In the genomic region with DNA sequence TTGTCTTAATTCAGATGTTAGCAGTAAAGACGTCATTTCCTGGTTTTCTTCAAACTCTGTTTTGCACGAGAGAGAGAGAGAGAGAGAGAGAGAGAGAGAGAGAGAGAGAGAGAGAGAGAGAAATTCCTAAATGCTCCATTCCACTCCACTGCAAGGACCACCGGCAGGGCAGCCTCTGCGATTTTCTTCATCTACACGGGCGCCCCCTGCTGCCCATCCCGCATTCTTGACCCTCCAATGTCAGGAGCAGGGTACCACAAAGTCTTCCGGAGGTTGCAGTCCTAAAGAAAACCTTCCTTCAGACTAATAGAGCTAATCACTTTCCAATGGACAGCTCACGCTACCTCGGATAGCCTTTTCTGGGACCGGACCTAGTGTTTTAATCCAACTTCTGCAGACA, we compare ENCODE assay signal across 8 mouse cellular contexts. TPM values are rescaled to one million over a fixed set of nuclear protein-coding genes. Genes with fewer than 3 reads are reported as not detected.
DNase-seq lines count a peak whose midpoint lies in the region; ATAC-seq and TF ChIP-seq lines count a peak whose summit lies in the region.

No protein-coding gene starts in this region.

- H3K9me3 ChIP-seq in CH12.LX (replicated peaks; ENCODE audit: low read length) = no peaks in the 10 kb centered on the region
- no peaks in the 10 kb centered on the region for H3K9me3 ChIP-seq in forebrain, embryonic 16.5 days (ENCODE audit: control insufficient read depth, low read length)
- no peaks in the 10 kb centered on the region for H3K9me3 ChIP-seq in lung, embryonic 16.5 days (ENCODE audit: control insufficient read depth, low read length)

- H3K9ac ChIP-seq in CH12.LX (ENCODE audit: insufficient read depth, low read depth) = 0 out of 2 replicates have a peak overlapping the region, but pooled peaks have one; percentile 34
- peak overlapping the region; percentile 47 for H3K9ac ChIP-seq in forebrain, embryonic 16.5 days (replicated peaks; ENCODE audit: low read depth, low read length)
- H3K9ac ChIP-seq in lung, embryonic 16.5 days (ENCODE audit: low read length) = peak overlapping the region; percentile 84

- no peaks in the 10 kb centered on the region for H3K36me3 ChIP-seq in CH12.LX (replicated peaks in 1 of 2; ENCODE audit: control insufficient read depth in 1 of 2, insufficient read depth in 1 of 2, low read length in 1 of 2)
- H3K36me3 ChIP-seq in forebrain, embryonic 16.5 days (ENCODE audit: control insufficient read depth, insufficient read depth) = no peaks in the 10 kb centered on the region
- H3K36me3 ChIP-seq in lung, embryonic 16.5 days (ENCODE audit: control insufficient read depth, insufficient read depth, low read length) = no peaks in the 10 kb centered on the region

- H3K4me1 ChIP-seq in CH12.LX (ENCODE audit: control insufficient read depth in 1 of 2, insufficient read depth in 2 of 2) = peaks cover 0 to 5% of the 10 kb centered on the region in 2 experiments; a peak in 2 of 4 replicates
- H3K4me1 ChIP-seq in forebrain, embryonic 16.5 days (replicated peaks; ENCODE audit: control insufficient read depth, insufficient read depth, low read length) = peaks cover 9% of the 10 kb centered on the region
- H3K4me1 ChIP-seq in lung, embryonic 16.5 days (replicated peaks; ENCODE audit: control insufficient read depth, insufficient read depth, low read length) = peaks cover 6% of the 10 kb centered on the region

- in situ Hi-C loops in CH12.LX (cut with MboI; ENCODE audit: low pct_ligation_motif_present, low pct_unique_long_range_greater_than_20kb, low sequenced_read_pairs) = loop anchor here (10.0 kb wide), 1 partner anchor 180 kb away; no protein-coding TSS in a partner anchor

- TF ChIP-seq POLR2A in CH12.LX (IDR thresholded peaks at IDR 0.05; ENCODE audit: low read depth, low read length) = no peak

- H3K27me3 ChIP-seq in CH12.LX (replicated peaks) = peaks cover 2% of the 10 kb centered on the region
- H3K27me3 ChIP-seq in forebrain, embryonic 16.5 days (replicated peaks; ENCODE audit: control insufficient read depth, insufficient read depth, low read length) = 0 out of 2 replicates have a peak, but pooled peaks cover 3% of the 10 kb centered on the region
- H3K27me3 ChIP-seq in lung, embryonic 16.5 days (ENCODE audit: control insufficient read depth, insufficient read depth, low read depth, low read length) = no peaks in the 10 kb centered on the region

- intact Hi-C loops in heart, postnatal 36 days (cut with DNase I) = loop anchor here (1.0 to 10.0 kb wide), 4 partner anchors 80 to 532 kb away; no protein-coding TSS in a partner anchor

- TF ChIP-seq RAD21 in CH12.LX (IDR thresholded peaks at IDR 0.05; ENCODE audit: low read depth, low read length) = peak; percentile 78

- peak in 1 of 2 experiments; percentile 83; a peak in 3 of 4 replicates for TF ChIP-seq CTCF in CH12.LX (conservative IDR thresholded peaks at IDR 0.05 in 1 of 2, IDR thresholded peaks at IDR 0.05 in 1 of 2; ENCODE audit: low read depth in 2 of 2, low read length in 2 of 2)
- TF ChIP-seq CTCF in layer of hippocampus, adult 2 months (conservative IDR thresholded peaks at IDR 0.05) = peak; percentile 82

- H3K27ac ChIP-seq in CH12.LX (ENCODE audit: insufficient read depth, low read depth) = no peak overlapping the region
- no peak overlapping the region for H3K27ac ChIP-seq in forebrain, embryonic 16.5 days (ENCODE audit: low read length)
- H3K27ac ChIP-seq in layer of hippocampus, adult 2 months = no peak overlapping the region
- H3K27ac ChIP-seq in lung, embryonic 16.5 days (ENCODE audit: low read length) = peak overlapping the region; percentile 89; the same call in 1 of the 2 replicates

- H3K4me2 ChIP-seq in CH12.LX (ENCODE audit: insufficient read depth, low read depth, poor library complexity, severe bottlenecking) = peak overlapping the region; percentile 86
- peak overlapping the region; percentile 99 for H3K4me2 ChIP-seq in forebrain, embryonic 16.5 days (ENCODE audit: low read length)
- H3K4me2 ChIP-seq in lung, embryonic 16.5 days (ENCODE audit: low read depth, low read length) = peak overlapping the region; percentile 94

- dilution Hi-C loops in CH12.LX (cut with MboI; ENCODE audit: extremely low pct_ligation_motif_present, extremely low pct_unique_long_range_greater_than_20kb, low sequenced_read_pairs) = no loop called here

- peak overlapping the region; percentile 28 to 70 (median 57) for H3K4me3 ChIP-seq in CH12.LX (replicated peaks in 1 of 3; ENCODE audit: low read depth in 2 of 3, low read length in 2 of 3, poor library complexity in 1 of 3)
- H3K4me3 ChIP-seq in forebrain, embryonic 16.5 days (replicated peaks; ENCODE audit: low read length) = peak overlapping the region; percentile 74
- peak overlapping the region; percentile 65 for H3K4me3 ChIP-seq in layer of hippocampus, adult 2 months
- H3K4me3 ChIP-seq in lung, embryonic 16.5 days (ENCODE audit: low read length) = peak overlapping the region; percentile 73

- H3K79me2 ChIP-seq in CH12.LX (replicated peaks; ENCODE audit: control insufficient read depth, extremely low read depth, insufficient read depth, poor library complexity, severe bottlenecking) = no peaks in the 10 kb centered on the region

- no peak for TF ChIP-seq EP300 in CH12.LX (IDR thresholded peaks at IDR 0.05; ENCODE audit: low read length)

- WGBS in forebrain, embryonic 16.5 days = 0% methylated on average over 11 of the region's 11 CpGs
- WGBS in lung, embryonic 16.5 days = under 1% methylated on average over 11 of the region's 11 CpGs

- DNase-seq in CH12.LX (ENCODE audit: extremely low read depth) = peak; percentile 60
- peak; percentile 64 for DNase-seq in brain, adult 2 months (ENCODE audit: low read depth, low spot score)
- DNase-seq in heart, postnatal 36 days = peak; percentile 79 to 85
- peak; percentile 61 to 79 for DNase-seq in layer of hippocampus, adult 2 months (ENCODE audit: low spot score in 2 of 2)
- peak; percentile 80 for DNase-seq in ovary, postnatal 36 days (ENCODE audit: low spot score)
- DNase-seq in thymus, postnatal 25 days = peak; percentile 60

- ATAC-seq in forebrain, embryonic 16.5 days = peak; percentile 85
- peak; percentile 87 for ATAC-seq in lung, embryonic 16.5 days (ENCODE audit: low read depth)

TF ChIP-seq in CH12.LX, 34 proteins besides CTCF, POLR2A, EP300 and RAD21:
- TF ChIP-seq SMC3 (IDR thresholded peaks at IDR 0.05; ENCODE audit: low read depth, low read length) (peak; percentile 87), ZC3H11A (IDR thresholded peaks at IDR 0.05; ENCODE audit: low read depth, low read length) (peak; percentile 35; the same call in 1 of the 2 replicates), JUN (IDR thresholded peaks at IDR 0.05; ENCODE audit: insufficient read depth, low read depth, low read length) (no peak), MAZ (IDR thresholded peaks at IDR 0.05; ENCODE audit: low read depth, low read length) (peak; percentile 50; the same call in 1 of the 2 replicates)

RNA-seq across cellular contexts. Expression of a gene that starts 0.5 kb away (rescaled TPM):
- total RNA-seq in CH12.LX (2012; rRNA removed) = 0.92 and 2.5 TPM in 2 replicates
- total RNA-seq in CH12.LX (2014; rRNA removed) = 2.3 TPM in 2 replicates
- polyA plus RNA-seq in CH12.LX (2012; ENCODE audit: insufficient read length, low read depth) = 6.4 and 7.0 TPM in 2 replicates
- polyA plus RNA-seq in forebrain, embryonic 16.5 days (2015; fragmentation: Nextera tagmentation; extraction: Ambion mirVana) = 2.3 and 4.3 TPM in 2 replicates
- 10 to 100 TPM; 41.1 to 46.2 TPM for total RNA-seq in heart, postnatal 36 days (2021)
- 1 to 10 TPM; 6.3 to 7.4 TPM for total RNA-seq in layer of hippocampus, adult 2 months (2021)
- 24.2 and 24.4 TPM in 2 replicates for polyA plus RNA-seq in lung, embryonic 16.5 days (2015; fragmentation: Nextera tagmentation; extraction: Ambion mirVana)

Comparison
In these comparisons a context has a peak if more than half of its experiments do, and no peak if none do; other contexts are left out.
1. H3K9ac ChIP-seq: peak in every context shown above with its lines; median percentile 84 in lung, embryonic 16.5 days; 47 in forebrain, embryonic 16.5 days; 34 in CH12.LX.
2. RNA of a gene that starts 0.5 kb away (total RNA-seq): 41.1 to 46.2 TPM in heart, postnatal 36 days; 6.3 to 7.4 TPM in layer of hippocampus, adult 2 months and 0.92 to 2.5 TPM in CH12.LX; every median in the first group is over 4 times any median in the second.
3. Peak in every context shown above with its lines, with median percentiles within 50 percentile points of each other: DNase-seq, H3K4me2 ChIP-seq and H3K4me3 ChIP-seq.